Mouse (Mus musculus) small intestine, adult 2 months (tissue): ENCODE results near the gene Acad12. TPM values are rescaled to one million over a fixed set of nuclear protein-coding genes. Genes with fewer than 3 reads are reported as not detected.

Experiments
- H3K27ac ChIP-seq: fragments of 200-500 bp; 2 replicates; pipeline ENCODE4 v1.5.1; 2012; ENCODE audit warnings: low read depth, low read length, control low read depth, inconsistent platforms; ENCODE audit not compliant: insufficient read depth
- H3K27me3 ChIP-seq: fragments of 200-500 bp; 2 replicates; pipeline ENCODE4 v1.6.1; 2012; ENCODE audit warnings: mild to moderate bottlenecking, moderate library complexity, low read length, inconsistent platforms; ENCODE audit not compliant: control insufficient read depth, insufficient read depth
- H3K36me3 ChIP-seq: fragments of 200-500 bp; 2 replicates; pipeline ENCODE4 v1.6.1; 2012; ENCODE audit warnings: mild to moderate bottlenecking, low read length, control low read depth, inconsistent platforms; ENCODE audit not compliant: control insufficient read depth, insufficient read depth
- H3K4me1 ChIP-seq: fragments of 200-500 bp; 2 replicates; pipeline ENCODE4 v1.6.1; 2012; ENCODE audit warnings: low read length, inconsistent platforms, mixed read lengths; ENCODE audit not compliant: control insufficient read depth, insufficient read depth, insufficient read length
- H3K4me3 ChIP-seq: fragments of 200-500 bp; 2 replicates; pipeline ENCODE4 v1.5.1; 2012; ENCODE audit warnings: low read depth, mild to moderate bottlenecking, control low read depth, inconsistent platforms, low read length, moderate library complexity
- CTCF ChIP-seq: fragments of 200-500 bp; IDR thresholded peaks from 2 replicates; pipeline ENCODE4 v1.5.1; 2012; ENCODE audit warnings: low read depth, mild to moderate bottlenecking, control low read depth, inconsistent platforms, low read length, moderate library complexity, mixed read lengths; ENCODE audit not compliant: insufficient replicate concordance, insufficient read length; ENCODE audit errors: extremely low read depth
- POLR2A ChIP-seq: fragments of 200-500 bp; IDR thresholded peaks from 2 replicates; pipeline ENCODE4 v1.6.1; 2012; ENCODE audit warnings: low read depth, mild to moderate bottlenecking, control low read depth, inconsistent platforms, low read length, moderate library complexity
- WGBS: fragments of 180-500 bp; shearing (Covaris S2); methylation state at CpG from one replicate; pipeline ENCODE4 v1.1.7; 2018; 5-methylcytosine and 5-hydroxymethylcytosine counted together
- polyA plus RNA-seq: library from polyadenylated mRNA; depleted of rRNA; stranded (reverse); fragments of >200 nt; gene quantifications from 2 replicates; pipeline ENCODE4 v1.2.3, GENCODE M21; 2012

The Acad12 gene
- polyA plus RNA-seq, 1 experiment = 6.7 TPM

GRCm38 (mm10) chr5:121595758-121596157 lies 23.0 kb downstream of the Acad12 start:
- Histone ChIP-seq H3K36me3 (no peaks in the 10 kb centered on the region), H3K27me3 (no peaks in the 10 kb centered on the region), H3K27ac (no peak overlapping the region), H3K4me3 (no peak overlapping the region), H3K4me1 (peaks cover 6% of the 10 kb centered on the region)
- 24% methylated on average over 6 of the region's 6 CpGs for WGBS
- no peak for TF ChIP-seq CTCF
- TF ChIP-seq POLR2A = no peak

DNA sequence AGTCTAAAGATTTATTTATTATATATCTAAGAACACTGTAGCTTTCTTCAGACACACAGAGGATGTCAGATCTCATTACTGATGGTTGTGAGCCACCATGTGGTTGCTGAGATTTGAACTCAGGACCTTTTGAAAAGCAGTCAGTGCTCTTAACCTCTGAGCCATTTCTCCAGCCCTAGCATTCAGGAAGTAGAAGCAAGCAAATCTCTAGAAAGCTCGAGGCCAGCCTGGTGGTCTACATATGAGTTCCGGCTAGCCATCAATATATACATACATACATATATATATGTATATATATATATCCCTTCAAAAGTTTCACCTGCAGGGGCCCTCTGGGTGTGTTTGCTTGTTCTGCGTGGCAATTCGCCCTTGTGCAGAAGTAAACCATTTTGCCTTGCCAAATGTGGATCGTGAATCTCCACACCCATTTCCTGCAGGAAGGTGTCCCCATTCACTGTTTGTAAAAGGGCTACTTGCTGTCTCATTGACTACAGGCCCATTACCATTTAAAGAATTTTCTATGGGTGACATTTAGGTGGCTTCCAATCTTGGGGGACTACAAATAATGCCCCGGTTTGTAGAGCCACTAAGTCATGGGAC lies 23.9 kb downstream of the Acad12 start:
- 37% methylated on average over 6 of the region's 6 CpGs for whole genome bisulfite sequencing
- no peak overlapping the region for H3K27ac ChIP-seq
- no peak for TF ChIP-seq POLR2A
- no peak for TF ChIP-seq CTCF

GRCm38 (mm10) chr5:121593451-121594401 lies 25.0 kb downstream of the Acad12 start, which contains the start of gene Aldh2:
Gene Aldh2 (minus strand): TSS chr5:121593824.
- Histone ChIP-seq H3K4me1 (peaks cover 6% of the 10 kb centered on the region), H3K27ac (peak within 1 kb of the TSS; percentile 86), H3K4me3 (peak within 1 kb of the TSS; percentile 79), H3K27me3 (no peaks in the 10 kb centered on the region), H3K36me3 (no peaks in the 10 kb centered on the region)
- TF ChIP-seq POLR2A (peak; percentile 80), CTCF (no peak)
- under 1% methylated on average over 47 of the region's 47 CpGs for WGBS

More for the DNA sequence above, 23.9 kb downstream of the Acad12 start:
- H3K36me3 ChIP-seq = no peaks in the 10 kb centered on the region
- H3K27me3 ChIP-seq = no peaks in the 10 kb centered on the region
- H3K4me1 ChIP-seq = peaks cover 6% of the 10 kb centered on the region
- no peak overlapping the region for H3K4me3 ChIP-seq

DNA sequence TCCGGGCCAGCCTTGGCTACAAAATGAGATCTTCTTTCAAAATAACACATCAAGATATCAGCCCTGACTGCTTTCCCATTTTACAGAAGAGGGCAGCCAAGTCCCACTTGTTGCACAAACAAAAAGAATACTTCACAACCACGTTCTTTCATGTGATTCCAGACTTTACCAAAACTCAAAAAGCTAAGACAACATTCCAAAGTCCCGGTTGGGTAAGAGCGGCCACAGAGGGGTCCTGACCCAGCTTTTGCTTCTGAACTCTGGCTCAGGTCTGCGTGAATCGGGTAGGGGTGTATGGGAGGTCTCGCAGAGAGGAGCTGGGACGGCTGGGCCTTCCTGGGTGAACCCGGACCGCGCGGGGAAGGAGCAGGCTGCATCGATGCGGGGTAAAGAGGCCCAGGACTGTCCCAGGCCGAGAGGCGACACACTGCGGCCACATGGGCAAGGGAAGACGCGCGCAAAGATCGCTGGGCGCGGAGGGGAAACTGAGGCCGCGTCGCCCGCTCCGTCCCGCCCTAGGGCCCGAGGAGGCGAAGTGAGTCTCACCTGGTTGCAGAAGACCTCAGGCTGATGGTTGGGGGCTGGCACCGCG lies 25.8 kb downstream of the Acad12 start:
- Histone ChIP-seq H3K4me1 (peaks cover 6% of the 10 kb centered on the region), H3K4me3 (peak overlapping the region; percentile 79), H3K27me3 (no peaks in the 10 kb centered on the region), H3K36me3 (no peaks in the 10 kb centered on the region), H3K27ac (peak overlapping the region; percentile 86)
- 5% methylated on average over 33 of the region's 33 CpGs for WGBS
- TF ChIP-seq POLR2A (no peak), CTCF (no peak)

GRCm38 (mm10) chr5:121592064-121592815 lies 26.5 kb downstream of the Acad12 start:
- peaks cover 6% of the 10 kb centered on the region; the same call in 1 of the 2 replicates for H3K4me1 ChIP-seq
- no peaks in the 10 kb centered on the region for H3K36me3 ChIP-seq
- TF ChIP-seq POLR2A = no peak
- TF ChIP-seq CTCF = no peak
- peak overlapping the region; percentile 79 for H3K4me3 ChIP-seq
- peak overlapping the region; percentile 15; the same call in 1 of the 2 replicates for H3K27ac ChIP-seq
- no peaks in the 10 kb centered on the region for H3K27me3 ChIP-seq
- 68% methylated on average over 11 of the region's 11 CpGs for WGBS

- Histone ChIP-seq H3K27ac (peak overlapping the region; percentile 11; the same call in 1 of the 2 replicates), H3K4me1 (peaks cover 9% of the 10 kb centered on the region; the same call in 1 of the 2 replicates), H3K36me3 (no peaks in the 10 kb centered on the region), H3K4me3 (peak overlapping the region; percentile 38), H3K27me3 (no peaks in the 10 kb centered on the region)
- 65% methylated on average over 11 of the region's 11 CpGs for WGBS
- no peak for TF ChIP-seq POLR2A
- TF ChIP-seq CTCF = no peak
These were observed 27.2 kb downstream of the Acad12 start for GRCm38 (mm10) chr5:121591417-121592063.
